Mouse (Mus musculus) neural tube, embryonic 13.5 days (tissue): ENCODE results near the gene Nol10. TPM values are rescaled to one million over a fixed set of nuclear protein-coding genes. Genes with fewer than 3 reads are reported as not detected.
A peak's percentile ranks its signal among the peaks of the same experiment; 100 is the strongest.

Source experiments
- ATAC-seq: fragments of 200-750 bp; cut with Nextera tagmentation; 2 replicates; pipeline ENCODE4 v1.8.0; 2017; ENCODE audit warnings: low read depth, mild to moderate bottlenecking, moderate TSS enrichment, moderate library complexity
- H3K27ac ChIP-seq: fragments of 300-500 bp; sonication (generic); replicated peaks from 2 replicates; pipeline ENCODE4 v1.5.1; 2015; ENCODE audit warnings: moderate library complexity, mild to moderate bottlenecking, inconsistent platforms
- H3K27me3 ChIP-seq: fragments of 300-500 bp; sonication (generic); 2 replicates; pipeline ENCODE4 v1.6.1; 2015; ENCODE audit warnings: mild to moderate bottlenecking, inconsistent platforms
- H3K36me3 ChIP-seq: fragments of 300-500 bp; sonication (generic); 2 replicates; pipeline ENCODE4 v1.6.1; 2015; ENCODE audit warnings: mild to moderate bottlenecking, inconsistent platforms
- H3K4me1 ChIP-seq: fragments of 300-500 bp; sonication (generic); replicated peaks from 2 replicates; pipeline ENCODE4 v1.6.1; 2015; ENCODE audit warnings: inconsistent platforms
- H3K4me2 ChIP-seq: fragments of 300-500 bp; sonication (generic); 2 replicates; pipeline ENCODE4 v1.6.1; 2015; ENCODE audit warnings: inconsistent platforms, mild to moderate bottlenecking, moderate library complexity
- H3K4me3 ChIP-seq: fragments of 300-500 bp; sonication (generic); 2 replicates; pipeline ENCODE4 v1.5.1; 2015; ENCODE audit warnings: mild to moderate bottlenecking, inconsistent platforms
- H3K9ac ChIP-seq: fragments of 300-500 bp; sonication (generic); 2 replicates; pipeline ENCODE4 v1.6.1; 2015; ENCODE audit warnings: moderate library complexity, mild to moderate bottlenecking, inconsistent platforms
- H3K9me3 ChIP-seq: fragments of 300-500 bp; sonication (generic); 2 replicates; pipeline ENCODE4 v1.6.1; 2016; ENCODE audit warnings: inconsistent platforms
- WGBS: fragments of 180-500 bp; shearing (Covaris S2); methylation state at CpG from one replicate; pipeline ENCODE4 v1.1.7; 2015; 5-methylcytosine and 5-hydroxymethylcytosine counted together
- polyA plus RNA-seq: library from polyadenylated mRNA; unstranded; fragments of >200 nt; fragmentation: Nextera tagmentation; extraction: Ambion mirVana; gene quantifications from 2 replicates; pipeline ENCODE4 v1.2.1, GENCODE M21; 2015

Nol10 gene
- polyA plus RNA-seq, 1 experiment from 2014 or later, result 21.9 TPM

GRCm38 (mm10) chr12:17425254-17426169, 77.3 kb downstream of the Nol10 start:
- Histone ChIP-seq H3K36me3 (peaks cover 68% of the 10 kb centered on the region), H3K27me3 (no peaks in the 10 kb centered on the region), H3K9me3 (no peaks in the 10 kb centered on the region), H3K4me3 (no peak overlapping the region), H3K4me2 (no peak overlapping the region), H3K27ac (no peak overlapping the region), H3K4me1 (peaks cover 15% of the 10 kb centered on the region), H3K9ac (no peak overlapping the region)
- 67% methylated on average over 11 of the region's 11 CpGs for WGBS
- no peak for ATAC-seq

- peak overlapping the region; percentile 67 for H3K27ac ChIP-seq
- H3K4me2 ChIP-seq, result no peak overlapping the region
- H3K9me3 ChIP-seq, result no peaks in the 10 kb centered on the region
- WGBS, result 14% methylated on average over 3 of the region's 3 CpGs
- H3K4me1 ChIP-seq, result peaks cover 15% of the 10 kb centered on the region
- no peak overlapping the region for H3K4me3 ChIP-seq
- peak; percentile 80 for ATAC-seq
- no peaks in the 10 kb centered on the region for H3K27me3 ChIP-seq
- no peak overlapping the region for H3K9ac ChIP-seq
- H3K36me3 ChIP-seq, result peaks cover 69% of the 10 kb centered on the region
These were observed 78.5 kb downstream of the Nol10 start for GRCm38 (mm10) chr12:17426735-17427134.

- peaks cover 15% of the 10 kb centered on the region for H3K4me1 ChIP-seq
- H3K4me3 ChIP-seq, result no peak overlapping the region
- H3K27me3 ChIP-seq, result no peaks in the 10 kb centered on the region
- peaks cover 54% of the 10 kb centered on the region for H3K36me3 ChIP-seq
- no peak overlapping the region for H3K27ac ChIP-seq
- no peak overlapping the region for H3K9ac ChIP-seq
- H3K4me2 ChIP-seq, result no peak overlapping the region
- no peaks in the 10 kb centered on the region for H3K9me3 ChIP-seq
- WGBS, result 80% methylated on average over 2 of the region's 2 CpGs
- ATAC-seq, result no peak
These were observed 82.3 kb downstream of the Nol10 start for GRCm38 (mm10) chr12:17430578-17430977.

GRCm38 (mm10) chr12:17431166-17431565, 82.9 kb downstream of the Nol10 start:
- no peak overlapping the region for H3K4me2 ChIP-seq
- H3K9ac ChIP-seq, result no peak overlapping the region
- no peaks in the 10 kb centered on the region for H3K27me3 ChIP-seq
- H3K4me3 ChIP-seq, result no peak overlapping the region
- peaks cover 11% of the 10 kb centered on the region for H3K4me1 ChIP-seq
- H3K36me3 ChIP-seq, result peaks cover 49% of the 10 kb centered on the region
- no peak for ATAC-seq
- 97% methylated on average over 5 of the region's 5 CpGs for WGBS
- no peaks in the 10 kb centered on the region for H3K9me3 ChIP-seq
- no peak overlapping the region for H3K27ac ChIP-seq

GRCm38 (mm10) chr12:17431812-17432332, 83.6 kb downstream of the Nol10 start:
- ATAC-seq, result no peak
- no peak overlapping the region for H3K27ac ChIP-seq
- WGBS, result 88% methylated on average over 4 of the region's 4 CpGs
- H3K36me3 ChIP-seq, result peaks cover 45% of the 10 kb centered on the region
- no peak overlapping the region for H3K4me3 ChIP-seq
- no peaks in the 10 kb centered on the region for H3K27me3 ChIP-seq
- no peaks in the 10 kb centered on the region for H3K9me3 ChIP-seq
- H3K9ac ChIP-seq, result no peak overlapping the region
- peaks cover 4% of the 10 kb centered on the region for H3K4me1 ChIP-seq
- no peak overlapping the region for H3K4me2 ChIP-seq

- Histone ChIP-seq H3K9ac (no peak overlapping the region), H3K27ac (no peak overlapping the region), H3K4me3 (no peak overlapping the region), H3K27me3 (no peaks in the 10 kb centered on the region), H3K36me3 (peaks cover 44% of the 10 kb centered on the region), H3K4me2 (no peak overlapping the region), H3K9me3 (no peaks in the 10 kb centered on the region), H3K4me1 (no peaks in the 10 kb centered on the region)
- no peak for ATAC-seq
- 97% methylated on average over 4 of the region's 4 CpGs for WGBS
These were observed 85.5 kb downstream of the Nol10 start for GRCm38 (mm10) chr12:17433712-17434111.

- H3K9ac ChIP-seq, result no peak overlapping the region
- H3K27me3 ChIP-seq, result no peaks in the 10 kb centered on the region
- no peak overlapping the region for H3K4me3 ChIP-seq
- no peak overlapping the region for H3K4me2 ChIP-seq
- H3K36me3 ChIP-seq, result peaks cover 18% of the 10 kb centered on the region
- H3K27ac ChIP-seq, result no peak overlapping the region
- no peak for ATAC-seq
- no peaks in the 10 kb centered on the region for H3K9me3 ChIP-seq
- peaks cover 10% of the 10 kb centered on the region for H3K4me1 ChIP-seq
- 81% methylated on average over 2 of the region's 2 CpGs for WGBS
These were observed 88.2 kb downstream of the Nol10 start for GRCm38 (mm10) chr12:17436471-17436870.

- Histone ChIP-seq H3K4me3 (no peak overlapping the region), H3K36me3 (no peaks in the 10 kb centered on the region), H3K9ac (0 out of 2 replicates have a peak overlapping the region, but pooled peaks have one; percentile 5), H3K4me2 (no peak overlapping the region), H3K27me3 (no peaks in the 10 kb centered on the region), H3K4me1 (peaks cover 10% of the 10 kb centered on the region), H3K27ac (peak overlapping the region; percentile 42; the same call in 1 of the 2 replicates), H3K9me3 (no peaks in the 10 kb centered on the region)
- ATAC-seq, result 0 out of 2 replicates have a peak, but pooled peaks have one; percentile 26
- 58% methylated on average over 7 of the region's 7 CpGs for WGBS
These were observed 92.0 kb downstream of the Nol10 start for GRCm38 (mm10) chr12:17440251-17440651.

- Histone ChIP-seq H3K27ac (no peak overlapping the region), H3K27me3 (no peaks in the 10 kb centered on the region), H3K4me2 (no peak overlapping the region), H3K9ac (no peak overlapping the region), H3K4me1 (peaks cover 10% of the 10 kb centered on the region), H3K36me3 (no peaks in the 10 kb centered on the region), H3K4me3 (no peak overlapping the region), H3K9me3 (no peaks in the 10 kb centered on the region)
- ATAC-seq, result no peak
- 46% methylated on average over 9 of the region's 9 CpGs for WGBS
These were observed 93.2 kb downstream of the Nol10 start for GRCm38 (mm10) chr12:17441495-17441894.

GRCm38 (mm10) chr12:17444406-17444805, 96.1 kb downstream of the Nol10 start:
- H3K9me3 ChIP-seq, result no peaks in the 10 kb centered on the region
- no peaks in the 10 kb centered on the region for H3K36me3 ChIP-seq
- WGBS, result 70% methylated on average over 11 of the region's 11 CpGs
- no peak overlapping the region for H3K4me2 ChIP-seq
- H3K4me3 ChIP-seq, result no peak overlapping the region
- no peak for ATAC-seq
- no peaks in the 10 kb centered on the region for H3K27me3 ChIP-seq
- H3K9ac ChIP-seq, result no peak overlapping the region
- H3K27ac ChIP-seq, result no peak overlapping the region
- H3K4me1 ChIP-seq, result peaks cover 10% of the 10 kb centered on the region

GRCm38 (mm10) chr12:17445251-17445650, 97.0 kb downstream of the Nol10 start:
- H3K4me2 ChIP-seq, result no peak overlapping the region
- no peaks in the 10 kb centered on the region for H3K27me3 ChIP-seq
- no peaks in the 10 kb centered on the region for H3K36me3 ChIP-seq
- H3K4me1 ChIP-seq, result peaks cover 5% of the 10 kb centered on the region; the same call in 1 of the 2 replicates
- H3K9me3 ChIP-seq, result no peaks in the 10 kb centered on the region
- WGBS, result 91% methylated on average over 7 of the region's 7 CpGs
- no peak overlapping the region for H3K4me3 ChIP-seq
- no peak overlapping the region for H3K27ac ChIP-seq
- H3K9ac ChIP-seq, result no peak overlapping the region
- no peak for ATAC-seq

- H3K36me3 ChIP-seq, result no peaks in the 10 kb centered on the region
- H3K4me2 ChIP-seq, result no peak overlapping the region
- no peaks in the 10 kb centered on the region for H3K4me1 ChIP-seq
- ATAC-seq, result no peak
- H3K4me3 ChIP-seq, result no peak overlapping the region
- H3K27me3 ChIP-seq, result no peaks in the 10 kb centered on the region
- no peak overlapping the region for H3K27ac ChIP-seq
- WGBS, result 76% methylated on average over 3 of the region's 3 CpGs
- no peaks in the 10 kb centered on the region for H3K9me3 ChIP-seq
- no peak overlapping the region for H3K9ac ChIP-seq
These were observed 100.5 kb downstream of the Nol10 start for GRCm38 (mm10) chr12:17448781-17449180.
